Mouse (Mus musculus) 3134 (cell line): ENCODE measurements around the gene Pax7.

Experiments
- DNase-seq: peaks from one replicate; pipeline ENCODE4 v3.0.0-alpha.2; 2011; ENCODE audit warnings: low spot score; ENCODE audit not compliant: insufficient read length; ENCODE audit errors: extremely low read depth

The Pax7 gene

GRCm38 (mm10) chr4:139833036-139833634, at the start of gene Pax7:
TSS of gene Pax7 (minus strand) at chr4:139833528.
- DNase-seq: no peak

GRCm38 (mm10) chr4:139881796-139882195, 48.5 kb upstream of the Pax7 start:
- DNase-seq: no peak

GRCm38 (mm10) chr4:139879324-139879723, 46.0 kb upstream of the Pax7 start:
- DNase-seq: no peak

- DNase-seq: no peak
Measured at GRCm38 (mm10) chr4:139878443-139878842, 45.1 kb upstream of the Pax7 start.

GRCm38 (mm10) chr4:139877269-139877668, 43.9 kb upstream of the Pax7 start:
- peak; percentile 21 for DNase-seq

- DNase-seq: no peak
Measured at GRCm38 (mm10) chr4:139872595-139872994, 39.3 kb upstream of the Pax7 start.

GRCm38 (mm10) chr4:139871699-139872098, 38.4 kb upstream of the Pax7 start:
- DNase-seq: no peak

GRCm38 (mm10) chr4:139863218-139863617, 29.9 kb upstream of the Pax7 start:
- no peak for DNase-seq

- DNase-seq: peak; percentile 39
Measured at GRCm38 (mm10) chr4:139858635-139859176, 25.4 kb upstream of the Pax7 start.

GRCm38 (mm10) chr4:139852219-139853035, 19.1 kb upstream of the Pax7 start:
- DNase-seq: no peak

- no peak for DNase-seq
Measured at GRCm38 (mm10) chr4:139851387-139851786, 18.1 kb upstream of the Pax7 start.

GRCm38 (mm10) chr4:139850547-139851170, 17.3 kb upstream of the Pax7 start:
- DNase-seq: no peak

GRCm38 (mm10) chr4:139843456-139843855, 10.1 kb upstream of the Pax7 start:
- DNase-seq: no peak

- no peak for DNase-seq
Measured at GRCm38 (mm10) chr4:139842919-139843318, 9.6 kb upstream of the Pax7 start.

- no peak for DNase-seq
Measured at GRCm38 (mm10) chr4:139840939-139841500, 7.7 kb upstream of the Pax7 start.

- no peak for DNase-seq
Measured at GRCm38 (mm10) chr4:139840442-139840841, 7.1 kb upstream of the Pax7 start.

- DNase-seq: no peak
Measured at GRCm38 (mm10) chr4:139836681-139837080, 3.4 kb upstream of the Pax7 start.

- no peak for DNase-seq
Measured at GRCm38 (mm10) chr4:139836196-139836595, 2.9 kb upstream of the Pax7 start.

GRCm38 (mm10) chr4:139833817-139834401, 581 bp upstream of the Pax7 start:
- no peak for DNase-seq

- no peak for DNase-seq
Measured at GRCm38 (mm10) chr4:139832281-139833035, 870 bp downstream of the Pax7 start.
